In genomic region chr15:78840241-78840640, GRCm38 (mm10) we compare ENCODE assay signal across 10 mouse cellular contexts. TPM values are rescaled to one million over a fixed set of nuclear protein-coding genes. Genes with fewer than 3 reads are reported as not detected.
A peak's percentile ranks its signal among the peaks of the same experiment; 100 is the strongest.
DNase-seq lines count a peak whose midpoint lies in the region; ATAC-seq and TF ChIP-seq lines count a peak whose summit lies in the region.
"Had no signal": no experiment of that assay in that cellular context is flagged by ENCODE, and none has a peak within 500 bp of the region (broad histone marks: within the 10 kb centered on the region; RNA-seq: fewer than 3 reads in every experiment).

No protein-coding gene starts in this region.

- ATAC-seq in liver, embryonic 14.5 days (ENCODE audit: insufficient read depth), result peak; percentile 52
- no peak for ATAC-seq in megakaryocyte progenitor cell, adult 5-6 weeks (replicated peaks; ENCODE audit: poor library complexity)

- TF ChIP-seq EP300 in liver, embryonic 14.5 days (IDR thresholded peaks at IDR 0.05; ENCODE audit: low read depth), result no peak

- no peak overlapping the region for H3K4me3 ChIP-seq in liver, embryonic 14.5 days (ENCODE audit: insufficient read depth in 1 of 2, low read depth in 2 of 2, low read length in 2 of 2)

- WGBS in liver, embryonic 14.5 days (ENCODE audit: insufficient replicate concordance), result 51% methylated on average over 3 of the region's 3 CpGs

- peak; percentile 54 for DNase-seq in adrenal gland, postnatal 14 days
- DNase-seq in adrenal gland, postnatal 25 days, result no peak
- DNase-seq in urinary bladder, postnatal 14 days (ENCODE audit: low spot score), result peak; percentile 47
- no peak for DNase-seq in urinary bladder, postnatal 10 days (ENCODE audit: low spot score)
- peak in 1 of 3 experiments; percentile 37 for DNase-seq in liver, embryonic 14.5 days (ENCODE audit: low read depth in 3 of 3, low spot score in 3 of 3)
- DNase-seq in layer of hippocampus, postnatal 14 days (ENCODE audit: low spot score in 2 of 2), result no peak
- no peak for DNase-seq in ovary, adult 18-20 months (ENCODE audit: low spot score)

- peaks cover 42% of the 10 kb centered on the region for H3K27me3 ChIP-seq in liver, embryonic 14.5 days (ENCODE audit: control insufficient read depth, insufficient read depth, low read length)

- H3K4me1 ChIP-seq in liver, embryonic 14.5 days (replicated peaks; ENCODE audit: control insufficient read depth in 2 of 2, insufficient read depth in 2 of 2, low read length in 1 of 2), result peaks cover 6% of the 10 kb centered on the region in 2 experiments; a peak in 3 of 4 replicates

- H3K9ac ChIP-seq in liver, embryonic 14.5 days (replicated peaks), result no peak overlapping the region

- no peak for TF ChIP-seq CTCF in liver, embryonic 14.5 days (IDR thresholded peaks at IDR 0.05; ENCODE audit: low read depth)

- H3K9me3 ChIP-seq in liver, embryonic 14.5 days (ENCODE audit: control insufficient read depth, low read length), result no peaks in the 10 kb centered on the region

- H3K4me2 ChIP-seq in liver, embryonic 14.5 days (ENCODE audit: low read depth), result no peak overlapping the region

- H3K36me3 ChIP-seq in liver, embryonic 14.5 days (replicated peaks; ENCODE audit: control insufficient read depth, insufficient read depth, low read depth), result no peaks in the 10 kb centered on the region

- no peak overlapping the region for H3K27ac ChIP-seq in liver, embryonic 14.5 days

RNA-seq across cellular contexts. Expression of gene Cdc42ep1, which starts 2.2 kb away (rescaled TPM):
- 44.5 and 45.1 TPM in 2 replicates for total RNA-seq in adrenal gland, postnatal 14 days (2021)
- 38.8 and 43.4 TPM in 2 replicates for total RNA-seq in adrenal gland, postnatal 25 days (2021)
- 8.1 and 10.1 TPM in 2 replicates for polyA plus RNA-seq in liver, embryonic 14.5 days (2012; rRNA removed)
- polyA plus RNA-seq in liver, embryonic 14.5 days (2014; fragmentation: Nextera tagmentation; extraction: Ambion mirVana), result 7.8 and 8.6 TPM in 2 replicates
- total RNA-seq in layer of hippocampus, postnatal 14 days (2021), result 10 to 100 TPM in 1 of 2 experiments, 1 to 10 TPM in 1; 9.9 to 10.5 TPM
- total RNA-seq in megakaryocyte progenitor cell, adult 5-6 weeks (2015), result not detected in 2 replicates
- not detected in 2 replicates for total RNA-seq in megakaryocyte progenitor cell, adult 5-6 weeks (2017)

RNA-seq across cellular contexts. Expression of gene Lgals2, which starts 15.1 kb away (rescaled TPM):
- 0.85 TPM in 1 of 2 replicates, not detected in the other for total RNA-seq in adrenal gland, postnatal 14 days (2021)
- total RNA-seq in adrenal gland, postnatal 25 days (2021), result not detected in 2 replicates
- 8.7 and 9.8 TPM in 2 replicates for polyA plus RNA-seq in liver, embryonic 14.5 days (2012; rRNA removed)
- 14.0 and 15.0 TPM in 2 replicates for polyA plus RNA-seq in liver, embryonic 14.5 days (2014; fragmentation: Nextera tagmentation; extraction: Ambion mirVana)
- total RNA-seq in layer of hippocampus, postnatal 14 days (2021), result not detected
- total RNA-seq in megakaryocyte progenitor cell, adult 5-6 weeks (2015), result not detected in 2 replicates
- not detected in 2 replicates for total RNA-seq in megakaryocyte progenitor cell, adult 5-6 weeks (2017)
- total RNA-seq: gastrocnemius, postnatal 4 days; left cerebral cortex, adult 18-20 months had no signal

RNA-seq across cellular contexts. Expression of gene Gga1, which starts 36.7 kb away (rescaled TPM):
- 51.7 and 52.0 TPM in 2 replicates for total RNA-seq in adrenal gland, postnatal 14 days (2021)
- 58.1 and 61.5 TPM in 2 replicates for total RNA-seq in adrenal gland, postnatal 25 days (2021)
- 16.6 and 19.1 TPM in 2 replicates for polyA plus RNA-seq in liver, embryonic 14.5 days (2012; rRNA removed)
- 13.6 and 15.6 TPM in 2 replicates for polyA plus RNA-seq in liver, embryonic 14.5 days (2014; fragmentation: Nextera tagmentation; extraction: Ambion mirVana)
- total RNA-seq in layer of hippocampus, postnatal 14 days (2021), result 10 to 100 TPM; 51.3 to 52.4 TPM
- total RNA-seq in megakaryocyte progenitor cell, adult 5-6 weeks (2015), result 27.8 and 28.9 TPM in 2 replicates
- total RNA-seq in megakaryocyte progenitor cell, adult 5-6 weeks (2017), result 15.4 and 20.1 TPM in 2 replicates

RNA-seq across cellular contexts. Expression of gene Card10, which starts 37.4 kb away (rescaled TPM):
- 10.6 and 12.7 TPM in 2 replicates for total RNA-seq in adrenal gland, postnatal 14 days (2021)
- 6.5 and 7.0 TPM in 2 replicates for total RNA-seq in adrenal gland, postnatal 25 days (2021)
- polyA plus RNA-seq in liver, embryonic 14.5 days (2012; rRNA removed), result 2.2 and 2.5 TPM in 2 replicates
- 1.1 and 1.3 TPM in 2 replicates for polyA plus RNA-seq in liver, embryonic 14.5 days (2014; fragmentation: Nextera tagmentation; extraction: Ambion mirVana)
- total RNA-seq in layer of hippocampus, postnatal 14 days (2021), result 1 to 10 TPM; 4.8 to 4.9 TPM
- 0.20 and 0.78 TPM in 2 replicates for total RNA-seq in megakaryocyte progenitor cell, adult 5-6 weeks (2015)
- total RNA-seq in megakaryocyte progenitor cell, adult 5-6 weeks (2017), result 0.12 and 0.14 TPM in 2 replicates

RNA-seq across cellular contexts. Expression of gene Gm49510, which starts 59.2 kb away (rescaled TPM):
- total RNA-seq in adrenal gland, postnatal 14 days (2021), result not detected in 2 replicates
- not detected in 2 replicates for total RNA-seq in adrenal gland, postnatal 25 days (2021)
- polyA plus RNA-seq in liver, embryonic 14.5 days (2012; rRNA removed), result 0.03 and 0.17 TPM in 2 replicates
- polyA plus RNA-seq in liver, embryonic 14.5 days (2014; fragmentation: Nextera tagmentation; extraction: Ambion mirVana), result 0.10 and 0.13 TPM in 2 replicates
- under 1 TPM in 1 of 2 experiments, not detected in 1; 0.25 TPM for total RNA-seq in layer of hippocampus, postnatal 14 days (2021)
- total RNA-seq in megakaryocyte progenitor cell, adult 5-6 weeks (2015), result not detected in 2 replicates
- 1.2 and 2.6 TPM in 2 replicates for total RNA-seq in megakaryocyte progenitor cell, adult 5-6 weeks (2017)
- total RNA-seq: gastrocnemius, postnatal 4 days had no signal

Comparison
In these comparisons a context has a peak if more than half of its experiments do, and no peak if none do; other contexts are left out.
1. DNase-seq: peak in adrenal gland, postnatal 14 days (single experiment) and urinary bladder, postnatal 14 days (single experiment); none in adrenal gland, postnatal 25 days (single experiment), urinary bladder, postnatal 10 days (single experiment), layer of hippocampus, postnatal 14 days (0 of 2) and ovary, adult 18-20 months (single experiment).
2. RNA of gene Cdc42ep1, which starts 2.2 kb away (total RNA-seq): 44.5 to 45.1 TPM in adrenal gland, postnatal 14 days, 38.8 to 43.4 TPM in adrenal gland, postnatal 25 days and 9.9 to 10.5 TPM in layer of hippocampus, postnatal 14 days; not detected in megakaryocyte progenitor cell, adult 5-6 weeks; every median in the first group is over 10 times any median in the second.